Mouse (Mus musculus): ENCODE measurements around the gene Jph3. TPM values are rescaled to one million over a fixed set of nuclear protein-coding genes. Genes with fewer than 3 reads are reported as not detected.
A peak's percentile ranks its signal among the peaks of the same experiment; 100 is the strongest.

Gene Jph3
- polyA plus RNA-seq, 1 experiment from 2014 or later = 22.4 TPM

DNA sequence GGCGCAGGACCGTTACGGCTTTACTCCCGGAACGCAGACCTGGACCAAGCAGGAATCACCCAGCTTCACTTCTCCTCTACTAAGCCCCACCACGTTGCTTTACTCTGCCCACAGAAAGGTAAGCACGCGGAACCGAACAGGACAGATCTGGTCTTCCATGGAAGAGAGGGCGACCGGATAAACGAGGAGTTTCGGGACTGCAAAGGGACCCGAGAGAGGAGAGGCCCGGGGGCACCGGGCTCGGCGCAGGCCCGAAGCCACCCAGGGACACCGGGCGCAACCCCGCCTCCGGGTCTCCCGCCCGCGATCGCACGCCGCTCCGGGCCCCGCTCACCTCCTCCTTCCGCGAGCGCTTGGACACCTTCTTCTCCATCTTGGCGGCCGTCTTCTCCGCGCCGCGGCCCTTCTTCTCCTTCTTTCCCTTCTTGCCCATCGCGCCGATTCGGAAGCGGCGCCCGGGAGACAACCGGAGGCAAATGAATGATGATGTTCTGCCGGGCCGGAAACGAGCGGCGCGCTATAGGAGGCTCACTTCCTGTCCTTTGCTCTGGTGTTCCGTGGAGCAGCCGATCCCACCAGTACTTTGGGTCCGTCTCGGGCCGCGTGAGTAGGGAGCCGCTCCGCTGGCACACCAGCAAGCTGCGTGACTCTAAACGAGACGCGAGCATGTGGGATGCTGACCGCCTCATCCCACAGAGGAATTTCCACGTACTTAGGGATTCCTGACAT is 99.8 kb downstream of the Jph3 start, which contains the start of gene Klhdc4:
TSS of gene Klhdc4 (minus strand) at position 522 of the 729 bp plus-strand sequence.
- Histone ChIP-seq H3K27me3 (ENCODE audit: insufficient read depth, poor library complexity, severe bottlenecking) (no peaks in the 10 kb centered on the region), H3K36me3 (peaks cover 5% of the 10 kb centered on the region; the same call in 1 of the 2 replicates), H3K27ac (peak within 1 kb of the TSS; percentile 90), H3K4me1 (replicated peaks) (peaks cover 26% of the 10 kb centered on the region), H3K4me3 (peak within 1 kb of the TSS; percentile 97), H3K9me3 (no peaks in the 10 kb centered on the region)
- under 1% methylated on average over 68 of the region's 68 CpGs for WGBS
- DNase-seq (ENCODE audit: low spot score) = peak; percentile 90

GRCm38 (mm10) chr8:121829777-121830362 is 100.4 kb downstream of the Jph3 start:
- no peak for DNase-seq (ENCODE audit: low spot score)
- Histone ChIP-seq H3K27me3 (ENCODE audit: insufficient read depth, poor library complexity, severe bottlenecking) (no peaks in the 10 kb centered on the region), H3K9me3 (no peaks in the 10 kb centered on the region), H3K36me3 (peaks cover 5% of the 10 kb centered on the region; the same call in 1 of the 2 replicates), H3K4me3 (peak overlapping the region; percentile 97), H3K27ac (peak overlapping the region; percentile 90), H3K4me1 (replicated peaks) (peaks cover 26% of the 10 kb centered on the region)
- 21% methylated on average over 18 of the region's 18 CpGs for WGBS

GRCm38 (mm10) chr8:121832061-121832460 is 102.6 kb downstream of the Jph3 start:
- Histone ChIP-seq H3K27ac (peak overlapping the region; percentile 84), H3K4me3 (no peak overlapping the region), H3K9me3 (no peaks in the 10 kb centered on the region), H3K27me3 (ENCODE audit: insufficient read depth, poor library complexity, severe bottlenecking) (no peaks in the 10 kb centered on the region), H3K36me3 (peaks cover 5% of the 10 kb centered on the region; the same call in 1 of the 2 replicates), H3K4me1 (replicated peaks) (peaks cover 26% of the 10 kb centered on the region)
- no peak for DNase-seq (ENCODE audit: low spot score)
- WGBS = 78% methylated on average over 2 of the region's 2 CpGs

GRCm38 (mm10) chr8:121832503-121832902 is 103.1 kb downstream of the Jph3 start:
- Histone ChIP-seq H3K4me1 (replicated peaks) (peaks cover 26% of the 10 kb centered on the region), H3K9me3 (no peaks in the 10 kb centered on the region), H3K27me3 (ENCODE audit: insufficient read depth, poor library complexity, severe bottlenecking) (no peaks in the 10 kb centered on the region), H3K36me3 (peaks cover 5% of the 10 kb centered on the region; the same call in 1 of the 2 replicates), H3K4me3 (peak overlapping the region; percentile 20; the same call in 1 of the 2 replicates), H3K27ac (peak overlapping the region; percentile 84)
- DNase-seq (ENCODE audit: low spot score) = peak; percentile 67
- WGBS = 17% methylated on average over 6 of the region's 6 CpGs

- peaks cover 44% of the 10 kb centered on the region for H3K36me3 ChIP-seq
- 49% methylated on average over 8 of the region's 8 CpGs for WGBS
- no peak overlapping the region; the same call in 1 of the 2 replicates for H3K27ac ChIP-seq
- peak; percentile 61 for DNase-seq (ENCODE audit: low spot score)
- H3K4me1 ChIP-seq (replicated peaks) = peaks cover 6% of the 10 kb centered on the region; the same call in 1 of the 2 replicates
- no peak overlapping the region for H3K4me3 ChIP-seq
- no peaks in the 10 kb centered on the region for H3K9me3 ChIP-seq
- no peaks in the 10 kb centered on the region for H3K27me3 ChIP-seq (ENCODE audit: insufficient read depth, poor library complexity, severe bottlenecking)
These were observed 111.8 kb downstream of the Jph3 start for GRCm38 (mm10) chr8:121841242-121841641.

DNA sequence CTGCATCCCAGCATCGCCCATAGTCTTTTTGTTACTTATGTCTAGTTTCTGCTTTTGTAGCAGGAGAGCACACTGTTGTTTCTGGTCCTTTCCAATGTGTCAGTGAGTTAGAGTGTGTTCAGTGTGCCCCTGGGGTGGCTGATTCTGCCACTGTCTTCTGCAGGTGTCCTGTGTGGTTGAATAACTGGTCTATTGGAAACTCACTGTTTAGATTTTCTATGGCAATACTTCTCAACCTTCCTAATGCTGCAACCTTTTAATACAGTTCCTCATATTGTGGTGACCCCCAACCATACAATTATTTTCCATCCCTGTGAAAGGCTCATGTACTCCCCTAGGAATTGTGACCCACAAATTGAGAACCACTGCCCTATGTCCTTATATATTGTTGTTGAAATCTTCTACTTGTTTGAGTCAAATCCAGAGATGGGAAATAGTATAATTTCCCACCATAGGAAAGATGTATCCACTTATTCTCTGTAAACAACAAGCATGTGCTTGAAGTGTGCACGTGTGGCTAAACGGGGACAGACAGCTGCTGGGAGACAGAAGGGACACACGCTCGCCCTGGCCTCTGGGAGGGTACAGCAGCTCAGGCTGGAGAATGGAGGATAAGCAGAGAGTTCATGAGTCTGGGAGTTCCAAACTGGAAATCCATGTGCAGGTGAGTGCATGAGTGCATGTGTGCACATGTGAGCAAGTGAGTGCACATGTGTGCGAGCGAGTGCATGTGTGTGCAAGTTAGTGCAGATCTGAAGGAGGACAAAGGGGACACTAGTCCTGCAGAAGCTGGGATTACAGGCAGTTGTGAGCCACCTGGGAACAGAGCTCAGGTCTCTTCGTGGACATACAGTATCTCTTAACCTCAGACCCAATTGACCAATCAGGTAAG is 112.9 kb downstream of the Jph3 start:
- Histone ChIP-seq H3K27ac (no peak overlapping the region), H3K4me1 (replicated peaks) (peaks cover 6% of the 10 kb centered on the region; the same call in 1 of the 2 replicates), H3K36me3 (peaks cover 45% of the 10 kb centered on the region), H3K9me3 (no peaks in the 10 kb centered on the region), H3K27me3 (ENCODE audit: insufficient read depth, poor library complexity, severe bottlenecking) (no peaks in the 10 kb centered on the region), H3K4me3 (no peak overlapping the region)
- no peak for DNase-seq (ENCODE audit: low spot score)
- 89% methylated on average over 8 of the region's 8 CpGs for WGBS

- Histone ChIP-seq H3K4me3 (no peak overlapping the region), H3K27me3 (ENCODE audit: insufficient read depth, poor library complexity, severe bottlenecking) (no peaks in the 10 kb centered on the region), H3K9me3 (no peaks in the 10 kb centered on the region), H3K4me1 (replicated peaks) (peaks cover 6% of the 10 kb centered on the region; the same call in 1 of the 2 replicates), H3K36me3 (peaks cover 45% of the 10 kb centered on the region), H3K27ac (no peak overlapping the region)
- 83% methylated on average over 3 of the region's 3 CpGs for WGBS
- no peak for DNase-seq (ENCODE audit: low spot score)
These were observed 113.8 kb downstream of the Jph3 start for GRCm38 (mm10) chr8:121843184-121843733.

Other genes with a start within 250 kb of the Jph3 start
- gene 1700018B08Rik, start 185.3 kb upstream of the Jph3 start, polyA plus RNA-seq (2016; fragmentation: Nextera tagmentation; extraction: Ambion mirVana) = 0.17 TPM in 1 of 2 replicates, not detected in the other
- 16.7 and 18.8 TPM in 2 replicates for gene Fbxo31, start 150.8 kb upstream of the Jph3 start, polyA plus RNA-seq (2016; fragmentation: Nextera tagmentation; extraction: Ambion mirVana)
- 222 and 268 TPM in 2 replicates for gene Map1lc3b, start 139.3 kb upstream of the Jph3 start, polyA plus RNA-seq (2016; fragmentation: Nextera tagmentation; extraction: Ambion mirVana)
- gene Zcchc14, start 76.7 kb upstream of the Jph3 start, polyA plus RNA-seq (2016; fragmentation: Nextera tagmentation; extraction: Ambion mirVana) = 14.6 and 17.3 TPM in 2 replicates
- 60.6 and 66.1 TPM in 2 replicates for gene Klhdc4, start 99.9 kb downstream of the Jph3 start, polyA plus RNA-seq (2016; fragmentation: Nextera tagmentation; extraction: Ambion mirVana)
- gene Slc7a5, start 178.1 kb downstream of the Jph3 start, polyA plus RNA-seq (2016; fragmentation: Nextera tagmentation; extraction: Ambion mirVana) = 27.2 and 27.6 TPM in 2 replicates
- 0.12 and 0.17 TPM in 2 replicates for gene Car5a, start 215.3 kb downstream of the Jph3 start, polyA plus RNA-seq (2016; fragmentation: Nextera tagmentation; extraction: Ambion mirVana)
- gene Banp, start 220.1 kb downstream of the Jph3 start, polyA plus RNA-seq (2016; fragmentation: Nextera tagmentation; extraction: Ambion mirVana) = 56.9 and 64.5 TPM in 2 replicates

Data from hindbrain, embryonic 10.5 days (tissue).